Mouse (Mus musculus): Measurements from ENCODE around the gene Pla2g1b. TPM values are rescaled to one million over a fixed set of nuclear protein-coding genes. Genes with fewer than 3 reads are reported as not detected.
A peak's percentile ranks its signal among the peaks of the same experiment; 100 is the strongest.
"Not testable (repeated sequence)": the region's sequence is repeated elsewhere in the genome, so short reads cannot be mapped to it uniquely, and the experiment has no call there.

Gene Pla2g1b
- total RNA-seq, 2 experiments from 2014 or later, result not detected

GRCm38 (mm10) chr5:115442663-115443062, 23.4 kb upstream of the Pla2g1b start:
- ATAC-seq (replicated peaks; ENCODE audit: poor library complexity, severe bottlenecking), result not testable (repeated sequence)

- no peak for ATAC-seq (replicated peaks; ENCODE audit: poor library complexity, severe bottlenecking)
Observed at GRCm38 (mm10) chr5:115444130-115444529, 21.9 kb upstream of the Pla2g1b start.

- no peak for ATAC-seq (replicated peaks; ENCODE audit: poor library complexity, severe bottlenecking)
Observed at GRCm38 (mm10) chr5:115447108-115447507, 19.0 kb upstream of the Pla2g1b start.

- no peak for ATAC-seq (replicated peaks; ENCODE audit: poor library complexity, severe bottlenecking)
Observed at GRCm38 (mm10) chr5:115449247-115449646, 16.8 kb upstream of the Pla2g1b start.

- no peak for ATAC-seq (replicated peaks; ENCODE audit: poor library complexity, severe bottlenecking)
Observed at GRCm38 (mm10) chr5:115450410-115451317, 15.4 kb upstream of the Pla2g1b start.

- ATAC-seq (replicated peaks; ENCODE audit: poor library complexity, severe bottlenecking), result no peak
Observed at GRCm38 (mm10) chr5:115454422-115455090, 11.5 kb upstream of the Pla2g1b start.

GRCm38 (mm10) chr5:115455838-115456237, 10.2 kb upstream of the Pla2g1b start:
- no peak for ATAC-seq (replicated peaks; ENCODE audit: poor library complexity, severe bottlenecking)

- no peak for ATAC-seq (replicated peaks; ENCODE audit: poor library complexity, severe bottlenecking)
Observed at GRCm38 (mm10) chr5:115458918-115459317, 7.1 kb upstream of the Pla2g1b start.

GRCm38 (mm10) chr5:115464408-115465115, 1.5 kb upstream of the Pla2g1b start:
- no peak for ATAC-seq (replicated peaks; ENCODE audit: poor library complexity, severe bottlenecking)

GRCm38 (mm10) chr5:115469791-115470190, 3.7 kb downstream of the Pla2g1b start:
- ATAC-seq (replicated peaks; ENCODE audit: poor library complexity, severe bottlenecking), result no peak

GRCm38 (mm10) chr5:115470766-115471531, 4.9 kb downstream of the Pla2g1b start:
- ATAC-seq (replicated peaks; ENCODE audit: poor library complexity, severe bottlenecking), result peak; percentile 77

- ATAC-seq (replicated peaks; ENCODE audit: poor library complexity, severe bottlenecking), result no peak
Observed at GRCm38 (mm10) chr5:115473191-115473590, 7.1 kb downstream of the Pla2g1b start.

- no peak for ATAC-seq (replicated peaks; ENCODE audit: poor library complexity, severe bottlenecking)
Observed at GRCm38 (mm10) chr5:115474174-115474828, 8.2 kb downstream of the Pla2g1b start.

- peak; percentile 62 for ATAC-seq (replicated peaks; ENCODE audit: poor library complexity, severe bottlenecking)
Observed at GRCm38 (mm10) chr5:115475337-115476106, 9.5 kb downstream of the Pla2g1b start.

- no peak for ATAC-seq (replicated peaks; ENCODE audit: poor library complexity, severe bottlenecking)
Observed at GRCm38 (mm10) chr5:115476107-115476727, 10.2 kb downstream of the Pla2g1b start.

- no peak for ATAC-seq (replicated peaks; ENCODE audit: poor library complexity, severe bottlenecking)
Observed at GRCm38 (mm10) chr5:115479561-115479960, 13.5 kb downstream of the Pla2g1b start.

GRCm38 (mm10) chr5:115480101-115480500, 14.0 kb downstream of the Pla2g1b start:
- no peak for ATAC-seq (replicated peaks; ENCODE audit: poor library complexity, severe bottlenecking)

Data from granulocyte monocyte progenitor cell, adult 5-6 weeks (primary cell).